Mouse (Mus musculus): ENCODE data around the gene Hdac5. TPM values are rescaled to one million over a fixed set of nuclear protein-coding genes. Genes with fewer than 3 reads are reported as not detected.

The Hdac5 gene
- polyA plus RNA-seq, 1 experiment from 2014 or later, result 41.1 TPM

DNA sequence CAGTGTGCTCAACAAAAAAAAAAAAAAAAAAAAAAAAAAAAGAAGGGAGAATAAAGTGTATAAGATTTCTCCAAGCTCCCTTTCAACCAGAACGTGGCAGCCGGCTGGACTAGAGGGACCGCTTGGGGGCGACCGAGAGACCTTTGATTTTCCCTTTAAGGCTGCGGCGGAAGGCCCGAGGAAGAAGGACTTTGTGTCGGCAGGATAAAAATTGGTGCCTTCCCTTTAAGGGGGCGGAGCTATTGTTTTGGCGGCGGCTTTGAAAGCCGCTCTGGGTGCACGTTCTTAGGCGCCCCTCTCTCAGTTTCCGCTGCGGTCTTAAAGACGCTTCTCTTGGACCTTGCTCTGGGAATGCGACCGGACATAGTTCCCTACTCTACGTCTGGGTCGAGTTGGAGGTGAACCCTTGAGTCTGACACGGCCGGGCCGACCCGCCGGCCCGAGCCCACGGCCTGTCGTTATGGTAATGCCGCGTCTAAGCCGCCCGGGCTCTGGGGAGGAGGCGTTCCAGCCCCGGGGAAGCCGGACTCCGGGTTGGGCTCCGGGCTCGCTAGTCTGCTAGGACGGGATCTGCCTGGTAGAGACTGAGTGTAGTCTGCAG, 18.8 kb upstream of the Hdac5 start, which contains the start of gene BC030867:
BC030867 (plus strand) TSS at position 253 of the 601 bp plus-strand sequence.
- ATAC-seq (ENCODE audit: insufficient read depth), result peak; percentile 72
- peak; percentile 79 for TF ChIP-seq CTCF (IDR thresholded peaks at IDR 0.05; ENCODE audit: low read depth)
- H3K4me1 ChIP-seq (ENCODE audit: insufficient read depth), result 0 out of 2 replicates have a peak, but pooled peaks cover 5% of the 10 kb centered on the region
- peaks cover 22% of the 10 kb centered on the region for H3K36me3 ChIP-seq (ENCODE audit: insufficient read depth)
- peak within 1 kb of the TSS; percentile 77 for H3K4me2 ChIP-seq
- peak within 1 kb of the TSS; percentile 77 for H3K9ac ChIP-seq
- H3K27ac ChIP-seq (ENCODE audit: low read depth), result peak within 1 kb of the TSS; percentile 69
- peak; percentile 100 for DNase-seq
- 1% methylated on average over 41 of the region's 41 CpGs for WGBS
- no peaks in the 10 kb centered on the region for H3K9me3 ChIP-seq (ENCODE audit: low read depth, low read length)
- no peaks in the 10 kb centered on the region for H3K27me3 ChIP-seq (ENCODE audit: insufficient read depth, low read length)
- H3K4me3 ChIP-seq (ENCODE audit: low read depth, low read length), result peak within 1 kb of the TSS; percentile 80

DNA sequence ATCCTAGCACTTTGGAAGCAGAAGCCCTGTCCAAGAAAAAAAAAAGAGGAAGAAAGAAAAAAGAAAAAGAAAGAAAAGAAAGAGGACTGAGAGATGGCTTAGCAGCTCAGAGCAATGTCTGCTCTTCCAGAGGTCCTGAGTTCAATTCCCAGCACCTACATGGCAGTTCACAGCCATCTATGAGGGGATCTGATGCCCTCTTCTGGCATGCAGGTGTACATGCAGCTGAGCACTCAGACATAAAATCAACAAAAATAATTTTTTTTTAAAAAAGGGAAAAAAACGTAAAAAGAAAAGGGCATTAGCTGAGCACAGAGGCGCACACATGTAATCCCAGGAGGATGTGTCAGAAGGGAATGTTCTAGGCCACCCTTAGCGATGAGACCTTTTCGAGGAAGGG, 16.9 kb upstream of the Hdac5 start:
- 89% methylated on average over 4 of the region's 4 CpGs for WGBS
- Histone ChIP-seq H3K4me2 (no peak overlapping the region), H3K36me3 (ENCODE audit: insufficient read depth) (peaks cover 13% of the 10 kb centered on the region; the same call in 1 of the 2 replicates), H3K27me3 (ENCODE audit: insufficient read depth, low read length) (no peaks in the 10 kb centered on the region), H3K4me1 (ENCODE audit: insufficient read depth) (0 out of 2 replicates have a peak, but pooled peaks cover 5% of the 10 kb centered on the region), H3K4me3 (ENCODE audit: low read depth, low read length) (no peak overlapping the region), H3K9ac (no peak overlapping the region), H3K9me3 (ENCODE audit: low read depth, low read length) (no peaks in the 10 kb centered on the region), H3K27ac (ENCODE audit: low read depth) (no peak overlapping the region)
- ATAC-seq (ENCODE audit: insufficient read depth), result no peak
- TF ChIP-seq CTCF (IDR thresholded peaks at IDR 0.05; ENCODE audit: low read depth), result peak; percentile 45
- DNase-seq, result no peak

DNA sequence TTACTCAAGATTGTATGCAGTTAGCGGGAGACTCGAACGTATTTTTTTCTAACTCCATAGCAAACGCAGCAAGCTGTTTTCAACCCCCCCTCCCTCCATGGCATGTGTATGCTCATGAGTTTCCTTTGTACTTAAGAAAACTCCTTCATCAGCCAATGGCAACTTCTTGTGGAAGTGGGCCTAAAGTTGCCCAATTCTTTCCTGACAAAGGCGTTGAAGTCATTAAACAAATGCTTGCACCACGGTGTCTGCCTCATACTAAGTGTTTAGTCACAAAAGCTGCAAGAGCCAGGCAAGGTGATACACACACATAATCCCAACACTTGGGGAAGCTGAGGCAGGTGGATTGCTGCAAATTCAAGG, 16.3 kb upstream of the Hdac5 start:
- H3K36me3 ChIP-seq (ENCODE audit: insufficient read depth), result 0 out of 2 replicates have a peak, but pooled peaks cover 7% of the 10 kb centered on the region
- WGBS, result 64% methylated on average over 6 of the region's 6 CpGs
- no peak for ATAC-seq (ENCODE audit: insufficient read depth)
- no peaks in the 10 kb centered on the region for H3K27me3 ChIP-seq (ENCODE audit: insufficient read depth, low read length)
- no peaks in the 10 kb centered on the region for H3K9me3 ChIP-seq (ENCODE audit: low read depth, low read length)
- no peak overlapping the region for H3K4me3 ChIP-seq (ENCODE audit: low read depth, low read length)
- DNase-seq, result peak; percentile 36
- H3K4me2 ChIP-seq, result peak overlapping the region; percentile 63; the same call in 1 of the 2 replicates
- no peak for TF ChIP-seq CTCF (IDR thresholded peaks at IDR 0.05; ENCODE audit: low read depth)
- peak overlapping the region; percentile 37; the same call in 1 of the 2 replicates for H3K27ac ChIP-seq (ENCODE audit: low read depth)
- H3K4me1 ChIP-seq (ENCODE audit: insufficient read depth), result 0 out of 2 replicates have a peak, but pooled peaks cover 5% of the 10 kb centered on the region
- no peak overlapping the region for H3K9ac ChIP-seq

DNA sequence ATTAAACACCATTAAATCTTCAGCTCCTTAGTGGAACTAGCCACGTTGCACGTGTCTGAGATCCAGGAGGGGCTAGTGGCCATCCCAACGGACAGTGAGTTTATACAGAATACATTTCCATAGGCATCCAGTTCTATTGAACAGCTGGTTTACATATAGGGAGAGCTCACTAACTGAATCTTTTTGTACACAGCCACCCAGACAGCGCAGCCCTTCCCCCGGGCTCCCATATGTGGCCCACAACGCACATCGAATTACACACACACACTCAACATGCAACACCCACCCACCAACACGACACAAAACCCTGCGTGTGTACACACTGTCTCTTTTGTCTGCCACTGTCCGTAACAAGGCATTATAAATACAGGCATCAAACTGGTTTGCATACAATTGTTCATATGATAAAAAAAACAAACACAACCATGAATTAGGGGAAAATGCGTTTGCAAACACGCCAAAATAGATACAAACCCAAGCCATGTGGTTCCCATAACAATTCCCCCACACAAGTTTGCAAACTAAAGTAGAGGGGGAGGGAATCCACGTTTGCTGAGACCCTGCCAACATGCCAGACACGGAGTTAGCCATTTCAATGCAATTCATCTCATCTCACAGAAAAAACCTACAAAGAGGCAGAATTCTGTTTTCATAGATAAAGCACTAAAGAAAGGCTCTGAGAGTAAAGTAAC, 15.8 kb upstream of the Hdac5 start:
- Histone ChIP-seq H3K36me3 (ENCODE audit: insufficient read depth) (0 out of 2 replicates have a peak, but pooled peaks cover 3% of the 10 kb centered on the region), H3K9ac (peak overlapping the region; percentile 50; the same call in 1 of the 2 replicates), H3K4me3 (ENCODE audit: low read depth, low read length) (peak overlapping the region; percentile 30), H3K4me1 (ENCODE audit: insufficient read depth) (0 out of 2 replicates have a peak, but pooled peaks cover 5% of the 10 kb centered on the region), H3K27me3 (ENCODE audit: insufficient read depth, low read length) (no peaks in the 10 kb centered on the region), H3K4me2 (peak overlapping the region; percentile 63), H3K27ac (ENCODE audit: low read depth) (peak overlapping the region; percentile 37), H3K9me3 (ENCODE audit: low read depth, low read length) (no peaks in the 10 kb centered on the region)
- 35% methylated on average over 14 of the region's 14 CpGs for WGBS
- ATAC-seq (ENCODE audit: insufficient read depth), result 0 out of 2 replicates have a peak, but pooled peaks have one; percentile 31
- DNase-seq, result peak; percentile 44
- no peak for TF ChIP-seq CTCF (IDR thresholded peaks at IDR 0.05; ENCODE audit: low read depth)

DNA sequence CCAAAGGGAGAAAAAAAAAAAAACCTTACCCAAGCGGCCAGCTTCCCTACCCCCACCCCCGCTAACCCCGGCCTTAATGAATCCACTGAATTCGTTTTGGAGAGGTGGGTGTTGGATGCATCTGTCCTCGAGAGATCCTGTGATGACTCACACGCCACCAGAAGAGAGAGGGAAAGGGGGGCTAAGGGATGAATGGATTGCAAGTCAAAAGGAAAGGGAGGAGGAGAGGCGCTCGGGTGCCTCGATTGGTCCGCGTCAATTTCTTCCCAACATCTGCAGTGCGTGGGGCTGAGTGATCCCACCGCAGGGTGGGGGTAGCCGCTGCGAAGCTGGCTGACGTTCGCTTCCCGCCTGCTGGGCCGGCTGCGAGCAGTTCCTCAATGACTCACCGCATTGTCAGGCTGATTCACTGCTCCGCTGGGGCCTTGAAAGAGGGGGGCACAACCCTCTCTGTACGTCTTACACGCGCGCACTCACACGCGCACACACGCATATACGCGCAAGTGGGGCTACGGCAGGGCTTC, 15.0 kb upstream of the Hdac5 start:
- 0 out of 2 replicates have a peak, but pooled peaks cover 5% of the 10 kb centered on the region for H3K4me1 ChIP-seq (ENCODE audit: insufficient read depth)
- H3K27ac ChIP-seq (ENCODE audit: low read depth), result peak overlapping the region; percentile 37
- ATAC-seq (ENCODE audit: insufficient read depth) (peak; percentile 66), DNase-seq (peak; percentile 84)
- peak overlapping the region; percentile 50 for H3K9ac ChIP-seq
- H3K9me3 ChIP-seq (ENCODE audit: low read depth, low read length), result no peaks in the 10 kb centered on the region
- H3K36me3 ChIP-seq (ENCODE audit: insufficient read depth), result no peaks in the 10 kb centered on the region
- no peaks in the 10 kb centered on the region for H3K27me3 ChIP-seq (ENCODE audit: insufficient read depth, low read length)
- TF ChIP-seq CTCF (IDR thresholded peaks at IDR 0.05; ENCODE audit: low read depth), result peak; percentile 13; the same call in 1 of the 2 replicates
- peak overlapping the region; percentile 63 for H3K4me2 ChIP-seq
- WGBS, result 1% methylated on average over 32 of the region's 32 CpGs
- H3K4me3 ChIP-seq (ENCODE audit: low read depth, low read length), result peak overlapping the region; percentile 30

DNA sequence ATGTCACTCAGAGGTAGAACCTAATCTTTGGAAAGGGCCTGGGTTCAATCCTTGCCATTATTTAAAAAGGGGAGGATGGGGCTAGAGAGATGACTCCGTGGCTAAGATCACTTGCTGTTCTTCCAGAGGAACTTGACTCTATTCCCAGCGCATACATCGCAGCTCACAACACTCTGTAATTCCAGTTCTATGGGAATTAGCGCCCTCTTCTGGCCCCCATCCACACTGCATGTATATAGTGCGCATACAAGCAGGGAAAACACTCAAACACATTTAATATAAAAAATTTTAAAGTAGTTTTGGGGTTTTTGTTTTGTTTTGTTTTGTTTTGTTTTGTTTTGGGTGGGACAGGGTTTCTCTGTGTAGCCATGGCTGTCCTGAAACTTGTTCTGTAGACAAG, 11.9 kb upstream of the Hdac5 start:
- Histone ChIP-seq H3K4me3 (ENCODE audit: low read depth, low read length) (no peak overlapping the region), H3K36me3 (ENCODE audit: insufficient read depth) (no peaks in the 10 kb centered on the region), H3K27me3 (ENCODE audit: insufficient read depth, low read length) (no peaks in the 10 kb centered on the region), H3K9ac (no peak overlapping the region), H3K27ac (ENCODE audit: low read depth) (no peak overlapping the region), H3K4me1 (ENCODE audit: insufficient read depth) (no peaks in the 10 kb centered on the region), H3K9me3 (ENCODE audit: low read depth, low read length) (no peaks in the 10 kb centered on the region), H3K4me2 (no peak overlapping the region)
- DNase-seq (no peak), ATAC-seq (ENCODE audit: insufficient read depth) (no peak)
- TF ChIP-seq CTCF (IDR thresholded peaks at IDR 0.05; ENCODE audit: low read depth), result peak; percentile 15
- 58% methylated on average over 5 of the region's 5 CpGs for WGBS

- no peak for TF ChIP-seq CTCF (IDR thresholded peaks at IDR 0.05; ENCODE audit: low read depth)
- Histone ChIP-seq H3K36me3 (ENCODE audit: insufficient read depth) (no peaks in the 10 kb centered on the region), H3K9me3 (ENCODE audit: low read depth, low read length) (no peaks in the 10 kb centered on the region), H3K27me3 (ENCODE audit: insufficient read depth, low read length) (no peaks in the 10 kb centered on the region), H3K9ac (no peak overlapping the region), H3K4me2 (no peak overlapping the region), H3K4me3 (ENCODE audit: low read depth, low read length) (no peak overlapping the region), H3K4me1 (ENCODE audit: insufficient read depth) (no peaks in the 10 kb centered on the region), H3K27ac (ENCODE audit: low read depth) (no peak overlapping the region)
- no peak for DNase-seq
- no peak for ATAC-seq (ENCODE audit: insufficient read depth)
- WGBS, result 66% methylated on average over 5 of the region's 5 CpGs
Measured at GRCm38 (mm10) chr11:102241246-102241645, 11.3 kb upstream of the Hdac5 start.
